Mouse (Mus musculus): Measurements from ENCODE around the gene Mid1.
"Not testable (repeated sequence)": the region's sequence is repeated elsewhere in the genome, so short reads cannot be mapped to it uniquely, and the experiment has no call there.

DNA sequence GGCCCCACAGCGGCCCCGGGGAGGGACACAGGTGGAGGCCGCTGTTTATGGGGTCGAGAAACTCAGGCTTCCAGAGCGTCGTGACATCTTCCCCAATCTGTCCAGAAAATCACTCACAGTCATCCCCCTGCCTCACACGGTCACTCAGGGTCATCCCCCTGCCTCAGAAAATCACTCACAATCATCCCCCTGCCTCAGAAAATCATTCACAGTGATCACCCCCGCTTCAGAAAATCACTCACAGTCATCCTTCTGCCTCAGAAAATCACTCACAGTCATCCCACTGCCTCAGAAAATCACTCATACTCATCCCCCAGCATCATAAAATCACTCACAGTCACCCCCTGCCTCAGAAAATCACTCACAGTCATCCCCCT is 304.2 kb downstream of the Mid1 start:
- TF ChIP-seq CTCF (IDR thresholded peaks at IDR 0.05); POLR2A (IDR thresholded peaks at IDR 0.05; ENCODE audit: insufficient read depth, low read depth, low read length); EP300 (IDR thresholded peaks at IDR 0.05; ENCODE audit: insufficient read depth, low read depth, low read length): not testable (repeated sequence)

Data from heart, adult 2 months (tissue).